Mouse (Mus musculus) Muller cell, postnatal 12 days (primary cell): ENCODE measurements around the gene Zfp964.
"Not testable (repeated sequence)": the region's sequence is repeated elsewhere in the genome, so short reads cannot be mapped to it uniquely, and the experiment has no call there.

Experiments used
- DNase-seq: peaks from one replicate; pipeline ENCODE4 v3.0.0-alpha.2; 2015; ENCODE audit errors: inconsistent ontology term

Zfp964 gene

DNA sequence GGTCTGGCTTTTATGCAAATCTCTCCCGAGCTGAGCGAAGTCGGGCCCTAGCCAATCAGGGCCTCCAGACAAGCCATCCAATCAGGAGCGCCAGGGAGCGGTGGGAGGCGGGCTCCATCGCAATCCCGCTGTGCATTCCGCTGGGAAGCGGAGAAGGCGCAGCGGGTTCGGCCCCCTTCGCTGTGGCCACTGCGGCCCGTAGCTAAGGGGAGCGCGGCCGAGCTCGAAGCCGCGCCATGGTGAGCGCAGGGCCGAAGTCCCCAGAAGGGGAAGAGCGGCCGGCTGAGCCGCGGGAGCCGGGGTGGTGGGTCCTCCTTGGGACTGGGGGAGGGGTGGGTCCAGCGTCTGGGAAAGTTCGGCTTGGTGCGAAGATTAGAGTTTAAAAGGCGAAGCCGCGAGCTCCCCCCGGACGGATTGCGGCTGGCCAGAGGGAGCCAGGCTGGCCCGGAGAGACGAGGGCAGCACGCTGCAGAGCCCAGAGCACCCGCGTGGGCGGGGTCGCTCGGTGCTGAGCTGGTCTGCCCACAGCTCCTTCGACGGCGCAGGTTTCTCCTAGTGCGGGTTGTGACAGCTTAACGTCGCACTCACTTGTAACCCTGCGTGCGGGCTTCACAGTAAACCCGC lies at the start of gene Zfp964:
TSS of gene Zfp964 (plus strand) at position 122 of the 624 bp plus-strand sequence.
- peak; percentile 95 for DNase-seq

DNA sequence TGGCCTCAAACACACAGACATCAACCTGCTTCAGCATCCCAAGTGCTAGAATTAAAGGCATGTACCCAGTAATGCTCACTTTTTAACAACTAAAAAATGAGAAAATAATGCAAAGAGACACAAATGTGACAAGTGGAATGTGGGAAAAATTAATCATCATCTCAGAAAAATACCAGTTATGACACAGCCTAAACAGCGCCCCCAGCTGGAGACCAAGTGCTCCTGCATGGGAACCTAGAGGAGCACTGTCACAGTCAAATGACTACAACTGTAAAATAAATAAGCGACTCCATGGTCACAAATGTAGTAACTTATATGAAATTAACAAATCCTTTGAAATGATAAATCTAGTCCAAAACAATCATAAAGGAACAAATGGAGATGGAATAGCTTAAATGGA lies 39.6 kb upstream of the Zfp964 start:
- DNase-seq, result no peak

DNA sequence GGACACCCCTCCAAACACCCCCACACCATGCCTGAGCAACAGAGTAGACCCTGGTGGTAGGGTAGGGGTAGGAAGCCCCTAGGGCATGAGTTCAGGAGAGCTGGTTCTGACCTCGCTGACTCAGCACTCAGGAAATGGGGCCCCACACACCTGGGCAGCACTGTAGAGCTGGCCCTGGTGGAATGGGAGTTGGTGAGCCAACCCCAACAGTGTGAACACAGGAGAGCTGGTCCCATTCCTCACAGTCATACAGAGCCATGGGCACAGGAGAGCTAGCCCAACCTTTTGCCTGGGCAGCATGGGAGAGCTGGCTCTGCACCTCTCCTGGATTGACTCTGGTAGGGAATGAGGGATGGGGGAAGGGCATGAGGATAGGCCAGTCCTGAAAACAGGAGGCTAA lies 36.2 kb upstream of the Zfp964 start:
- DNase-seq, result no peak

DNA sequence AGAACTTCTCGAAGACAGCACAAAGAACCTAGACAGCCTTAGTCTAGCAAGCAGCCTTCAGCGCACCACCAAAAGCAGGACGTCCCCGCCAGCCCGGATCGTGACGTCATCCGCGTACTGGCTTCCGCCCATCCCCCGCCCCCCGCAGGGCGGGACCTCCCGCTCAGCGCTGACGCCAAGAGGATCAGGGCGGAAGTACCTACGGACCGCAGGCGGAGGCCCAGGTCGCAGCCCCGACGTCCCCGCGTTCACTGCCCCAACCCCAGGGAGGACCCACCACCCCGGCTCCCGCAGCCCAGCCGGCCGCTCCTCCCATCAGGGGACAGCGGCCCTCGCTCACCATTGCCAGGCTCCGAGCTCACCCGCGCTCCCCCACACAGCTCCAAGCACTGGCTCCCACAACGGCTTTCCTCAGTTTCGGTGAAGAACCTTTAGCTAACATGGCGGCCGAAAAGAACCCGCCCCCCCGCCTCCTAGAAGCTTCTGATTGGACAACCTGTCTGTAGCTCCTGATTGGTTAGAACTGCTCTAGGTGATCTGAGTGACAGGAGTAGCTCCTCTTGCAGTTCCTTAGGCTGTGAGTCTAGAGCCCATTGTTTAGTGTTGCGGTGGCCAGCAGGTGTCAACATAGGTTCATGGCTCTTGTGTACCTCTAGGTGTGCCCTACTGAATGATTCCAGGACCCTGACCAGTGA lies 29.0 kb upstream of the Zfp964 start, which contains the start of gene Zfp868:
TSS of gene Zfp868 (minus strand) at position 454 of the 695 bp plus-strand sequence.
- DNase-seq, result peak; percentile 99

- DNase-seq, result no peak
Measured at GRCm38 (mm10) chr8:69653808-69654357, 396 bp upstream of the Zfp964 start.

DNA sequence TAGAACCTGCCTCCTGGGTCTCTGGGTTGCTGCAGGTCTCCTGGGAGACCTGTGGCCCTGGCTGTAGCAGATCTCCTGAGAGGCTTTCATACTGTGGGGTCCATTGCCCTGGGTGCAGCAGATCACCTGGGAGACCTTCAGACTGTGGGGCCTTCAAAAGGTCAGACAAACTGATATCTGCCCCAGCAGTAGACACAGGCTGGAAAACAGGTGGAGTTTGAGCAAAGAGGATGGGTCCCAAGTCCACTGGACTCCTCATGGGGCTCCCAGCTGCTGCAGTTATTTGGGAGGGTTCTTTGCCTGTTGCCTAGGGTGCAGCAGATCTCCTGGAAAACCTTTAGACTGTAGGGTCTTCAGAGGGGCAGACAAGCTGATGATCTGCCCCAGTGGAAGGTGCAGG lies 7.0 kb downstream of the Zfp964 start:
- no peak for DNase-seq

DNA sequence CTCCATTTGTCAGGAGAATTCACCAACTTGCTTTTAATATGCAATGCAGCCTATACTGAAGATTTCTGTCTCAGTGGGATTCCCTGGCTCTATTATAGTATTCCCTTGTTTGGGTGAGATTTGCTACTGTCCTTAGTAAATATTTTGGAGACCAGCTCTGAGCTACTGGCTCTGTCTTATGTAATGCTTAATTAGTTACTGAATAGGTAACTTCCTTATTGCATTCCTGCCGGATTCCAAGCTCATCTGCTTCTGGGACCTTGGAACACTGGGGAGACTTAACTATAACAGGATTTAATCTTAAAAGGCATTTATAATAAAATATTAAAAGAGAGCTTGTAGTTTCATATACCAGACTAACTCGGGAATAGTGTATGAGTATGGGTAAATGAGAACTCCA lies 10.8 kb downstream of the Zfp964 start:
- DNase-seq, result not testable (repeated sequence)

DNA sequence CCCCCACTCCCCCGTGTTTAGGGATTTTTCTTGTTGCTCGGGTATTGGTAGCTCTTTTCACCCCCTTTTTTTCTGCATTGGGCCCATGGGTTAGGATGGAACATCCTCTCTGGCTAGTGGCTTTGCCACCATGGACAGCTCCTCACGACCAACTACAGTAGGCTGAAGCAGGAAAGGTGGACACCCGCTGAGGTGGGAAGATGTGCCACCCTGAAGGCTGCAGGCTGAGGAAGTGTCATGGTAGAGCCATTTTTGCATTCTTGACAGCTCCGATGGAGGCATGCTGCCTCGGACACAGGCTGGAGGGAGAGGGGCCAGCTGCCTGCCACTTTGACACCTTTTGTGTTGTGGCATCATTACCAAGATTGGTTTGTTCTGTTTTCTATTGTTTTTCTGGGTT lies 47.5 kb downstream of the Zfp964 start:
- DNase-seq, result no peak

DNA sequence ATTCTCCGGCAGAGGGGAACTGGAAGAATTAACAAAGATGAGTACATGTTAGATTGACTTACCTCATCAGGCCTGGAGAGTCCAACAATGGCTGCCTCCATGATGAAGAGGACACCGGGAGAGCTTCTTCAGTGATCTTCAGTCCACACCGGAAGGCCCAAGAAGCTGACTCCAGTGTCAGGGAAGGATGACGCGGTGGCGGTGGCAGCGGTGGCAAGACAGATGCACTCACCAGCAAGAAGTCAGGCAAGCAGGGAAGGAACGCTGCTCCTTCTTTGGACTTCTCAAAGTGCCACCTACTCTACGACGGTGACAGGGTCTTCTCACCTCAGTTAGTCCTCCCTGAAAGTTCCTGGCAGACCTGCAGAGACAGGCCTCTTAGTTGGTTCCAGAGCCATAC lies 56.3 kb downstream of the Zfp964 start, which contains the start of gene Zfp869:
TSS of gene Zfp869 (minus strand) at position 101 of the 400 bp plus-strand sequence.
- DNase-seq, result not testable (repeated sequence)

- DNase-seq, result no peak
Measured at GRCm38 (mm10) chr8:69713516-69713915, 59.2 kb downstream of the Zfp964 start.

DNA sequence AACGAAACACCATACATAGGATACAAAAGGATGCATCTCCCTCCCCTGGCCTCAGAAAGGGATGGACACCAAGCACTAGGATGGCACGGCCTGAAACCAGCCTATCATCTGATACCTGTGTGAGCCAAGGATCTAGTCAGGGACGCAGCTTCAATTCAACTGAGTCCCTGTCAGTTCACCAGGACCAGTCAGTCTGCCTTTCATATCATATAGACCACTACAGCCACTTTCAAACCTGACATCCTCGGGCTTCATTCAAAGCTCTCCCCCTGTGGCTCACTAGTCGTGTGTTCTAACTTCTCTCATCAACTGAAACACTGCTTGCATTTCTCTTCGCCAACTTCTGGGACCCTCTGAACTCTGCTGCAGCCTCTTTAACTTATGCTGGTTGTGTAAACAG lies 61.1 kb downstream of the Zfp964 start:
- no peak for DNase-seq
